Mouse (Mus musculus) C2C12 (cell line): ENCODE results near the gene Dscaml1.

Source experiments
- CEBPB ChIP-seq: IDR thresholded peaks from one replicate; pipeline ENCODE4 v1.6.1; 2011; ENCODE audit warnings: low read depth, mild to moderate bottlenecking, control low read depth, moderate library complexity
- CTCF ChIP-seq: IDR thresholded peaks from one replicate; pipeline ENCODE4 v1.5.1; 2011; ENCODE audit not compliant: control insufficient read depth, insufficient read depth, insufficient read length
- FOSL1 ChIP-seq: IDR thresholded peaks from one replicate; pipeline ENCODE4 v1.8.0; 2011; ENCODE audit warnings: mild to moderate bottlenecking, low read length; ENCODE audit not compliant: poor library complexity, insufficient read depth, severe bottlenecking

DNA sequence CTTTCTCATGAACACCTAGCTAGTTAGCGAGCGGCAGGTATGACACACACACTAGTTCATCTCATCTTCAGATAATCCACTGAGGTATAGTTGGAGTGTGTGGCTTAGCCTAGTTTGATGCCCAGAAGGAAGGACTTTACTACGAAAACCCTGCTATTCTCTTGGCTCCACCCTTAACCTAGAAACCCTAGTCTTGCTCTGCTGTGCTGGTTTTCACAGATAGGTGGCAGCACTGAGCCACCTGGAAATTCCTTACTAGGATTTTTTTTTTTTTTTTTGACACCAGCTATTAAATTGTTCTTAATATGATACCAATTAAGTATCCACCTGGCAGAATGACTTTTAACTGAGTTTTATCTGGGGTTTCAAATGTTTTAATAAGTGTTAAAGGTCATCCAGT is 163.4 kb downstream of the Dscaml1 start:
- TF ChIP-seq CTCF (no peak), FOSL1 (no peak), CEBPB (no peak)
